Mouse (Mus musculus): ENCODE measurements around the gene Tbc1d4. TPM values are rescaled to one million over a fixed set of nuclear protein-coding genes. Genes with fewer than 3 reads are reported as not detected.

The Tbc1d4 gene
- polyA plus RNA-seq, 1 experiment from 2014 or later: 13.0 TPM

DNA sequence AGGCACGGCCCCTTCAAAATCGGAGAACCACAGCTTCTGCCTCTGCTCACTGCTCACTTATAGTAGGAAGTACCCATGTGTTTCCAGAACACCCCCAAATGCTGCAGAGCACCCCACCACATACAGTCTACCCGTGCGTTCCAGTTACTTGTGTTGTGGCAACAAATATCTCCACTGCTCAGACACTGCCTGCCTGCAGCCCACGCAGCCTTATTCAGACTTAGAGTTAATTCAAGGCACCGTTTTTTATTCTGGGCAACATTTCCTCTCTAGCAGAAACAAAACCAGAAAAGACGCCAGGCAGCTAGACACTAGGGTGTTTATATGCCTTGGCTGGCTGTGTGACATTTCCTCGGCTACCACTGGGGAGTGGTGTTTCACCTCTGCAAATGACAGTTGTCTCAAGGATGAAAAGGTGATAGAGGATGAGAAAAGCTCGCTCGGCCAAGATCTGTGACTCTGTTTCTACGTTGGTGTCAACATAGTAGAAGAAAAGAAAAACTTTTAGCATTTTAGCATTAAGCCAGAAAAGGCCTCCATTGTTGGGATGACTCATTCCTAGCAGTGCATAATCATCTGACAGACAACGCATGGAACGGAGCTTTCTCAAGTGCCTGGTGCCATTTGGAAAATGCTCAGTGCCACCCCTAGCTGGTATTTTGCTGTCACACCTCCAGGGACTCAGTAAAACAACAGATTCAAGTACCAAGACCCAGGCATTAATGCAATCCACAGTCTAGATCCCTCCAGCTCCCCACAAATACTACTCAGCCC, 98.3 kb downstream of the Tbc1d4 start:
- no peak overlapping the region for H3K27ac ChIP-seq (ENCODE audit: low read depth)
- DNase-seq: peak; percentile 45
- H3K9ac ChIP-seq: no peak overlapping the region
- 63% methylated on average over 13 of the region's 13 CpGs for WGBS
- H3K4me3 ChIP-seq (ENCODE audit: low read depth, low read length): no peak overlapping the region
- no peaks in the 10 kb centered on the region for H3K27me3 ChIP-seq (ENCODE audit: insufficient read depth, low read length)
- H3K36me3 ChIP-seq (ENCODE audit: insufficient read depth): no peaks in the 10 kb centered on the region
- ATAC-seq (ENCODE audit: insufficient read depth): peak; percentile 32; the same call in 1 of the 2 replicates
- no peaks in the 10 kb centered on the region for H3K9me3 ChIP-seq (ENCODE audit: low read depth, low read length)
- H3K4me1 ChIP-seq (ENCODE audit: insufficient read depth): no peaks in the 10 kb centered on the region
- peak; percentile 12; the same call in 1 of the 2 replicates for TF ChIP-seq CTCF (IDR thresholded peaks at IDR 0.05; ENCODE audit: low read depth)
- no peak overlapping the region for H3K4me2 ChIP-seq

DNA sequence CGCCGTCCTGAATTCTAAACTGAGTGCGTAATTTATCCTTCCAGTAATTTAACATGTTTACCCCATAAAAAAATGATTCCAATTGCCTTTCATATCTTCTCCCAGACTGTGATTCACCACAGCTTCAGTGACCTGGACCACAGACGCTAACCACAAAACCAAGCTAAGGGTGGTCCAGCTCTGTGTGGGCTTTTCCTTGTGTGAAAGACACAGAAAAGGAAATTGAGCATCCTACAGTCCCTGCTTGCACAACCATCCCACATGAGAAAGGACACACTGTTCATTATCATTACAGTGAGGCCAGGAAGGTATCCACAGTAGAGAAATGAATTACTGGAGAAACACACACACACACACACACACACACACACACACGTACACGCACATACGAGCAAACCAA, 99.2 kb downstream of the Tbc1d4 start:
- Histone ChIP-seq H3K9ac (no peak overlapping the region), H3K9me3 (ENCODE audit: low read depth, low read length) (no peaks in the 10 kb centered on the region), H3K4me1 (ENCODE audit: insufficient read depth) (no peaks in the 10 kb centered on the region), H3K27ac (ENCODE audit: low read depth) (no peak overlapping the region), H3K4me2 (no peak overlapping the region), H3K27me3 (ENCODE audit: insufficient read depth, low read length) (no peaks in the 10 kb centered on the region), H3K4me3 (ENCODE audit: low read depth, low read length) (no peak overlapping the region), H3K36me3 (ENCODE audit: insufficient read depth) (no peaks in the 10 kb centered on the region)
- no peak for TF ChIP-seq CTCF (IDR thresholded peaks at IDR 0.05; ENCODE audit: low read depth)
- WGBS: 85% methylated on average over 7 of the region's 7 CpGs
- ATAC-seq (ENCODE audit: insufficient read depth) (no peak), DNase-seq (no peak)

DNA sequence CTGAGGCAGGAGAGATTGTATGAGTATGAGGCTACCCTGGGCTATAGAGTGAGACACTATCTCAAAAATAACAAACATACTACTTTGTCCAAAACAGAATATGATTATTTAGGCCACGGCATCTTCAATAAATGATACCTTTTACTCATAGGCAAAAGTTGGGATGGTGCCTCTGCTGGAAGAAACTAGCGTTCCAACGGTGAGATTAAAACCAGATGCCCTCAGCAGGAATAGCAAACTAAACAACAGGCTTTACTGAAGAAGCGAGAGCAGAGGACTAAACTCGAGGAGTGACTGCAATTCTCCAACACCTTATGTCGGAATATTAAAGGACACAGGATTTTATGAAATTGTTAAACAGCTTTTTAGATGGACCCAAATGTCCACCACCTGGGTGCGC, 101.0 kb downstream of the Tbc1d4 start:
- H3K4me3 ChIP-seq (ENCODE audit: low read depth, low read length): no peak overlapping the region
- no peaks in the 10 kb centered on the region for H3K27me3 ChIP-seq (ENCODE audit: insufficient read depth, low read length)
- no peak for DNase-seq

DNA sequence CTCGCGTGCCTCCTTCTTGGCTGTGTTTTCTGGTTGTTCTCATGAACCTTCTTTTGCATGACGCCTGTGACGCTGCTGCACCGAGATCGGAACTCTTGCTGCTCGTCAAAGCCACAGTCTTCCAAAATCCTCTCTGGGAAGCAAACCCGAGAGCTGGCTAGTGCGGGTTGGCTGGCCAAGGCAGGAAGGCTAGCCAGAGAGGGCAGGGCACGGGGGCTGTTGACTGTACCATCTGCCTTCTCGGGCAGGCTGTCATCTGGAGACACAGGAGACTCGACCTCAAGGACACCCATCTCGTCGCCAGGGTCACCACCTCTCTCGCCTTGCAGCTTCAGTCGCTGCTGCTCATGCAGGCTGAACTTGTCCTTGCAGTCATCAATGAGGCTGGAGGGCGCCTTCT, 101.8 kb downstream of the Tbc1d4 start:
- 76% methylated on average over 17 of the region's 17 CpGs for WGBS
- no peak for ATAC-seq (ENCODE audit: insufficient read depth)
- no peaks in the 10 kb centered on the region for H3K9me3 ChIP-seq (ENCODE audit: low read depth, low read length)
- H3K9ac ChIP-seq: no peak overlapping the region
- no peaks in the 10 kb centered on the region for H3K36me3 ChIP-seq (ENCODE audit: insufficient read depth)
- H3K4me2 ChIP-seq: no peak overlapping the region
- H3K27ac ChIP-seq (ENCODE audit: low read depth): no peak overlapping the region
- DNase-seq: no peak
- H3K27me3 ChIP-seq (ENCODE audit: insufficient read depth, low read length): no peaks in the 10 kb centered on the region
- no peak for TF ChIP-seq CTCF (IDR thresholded peaks at IDR 0.05; ENCODE audit: low read depth)
- no peak overlapping the region for H3K4me3 ChIP-seq (ENCODE audit: low read depth, low read length)
- H3K4me1 ChIP-seq (ENCODE audit: insufficient read depth): no peaks in the 10 kb centered on the region

More for the DNA sequence above, 101.0 kb downstream of the Tbc1d4 start:
- no peaks in the 10 kb centered on the region for H3K4me1 ChIP-seq (ENCODE audit: insufficient read depth)
- TF ChIP-seq CTCF (IDR thresholded peaks at IDR 0.05; ENCODE audit: low read depth): no peak
- ATAC-seq (ENCODE audit: insufficient read depth): no peak
- 70% methylated on average over 7 of the region's 7 CpGs for WGBS
- H3K9ac ChIP-seq: no peak overlapping the region
- no peaks in the 10 kb centered on the region for H3K36me3 ChIP-seq (ENCODE audit: insufficient read depth)
- no peak overlapping the region for H3K27ac ChIP-seq (ENCODE audit: low read depth)
- no peak overlapping the region for H3K4me2 ChIP-seq
- no peaks in the 10 kb centered on the region for H3K9me3 ChIP-seq (ENCODE audit: low read depth, low read length)

DNA sequence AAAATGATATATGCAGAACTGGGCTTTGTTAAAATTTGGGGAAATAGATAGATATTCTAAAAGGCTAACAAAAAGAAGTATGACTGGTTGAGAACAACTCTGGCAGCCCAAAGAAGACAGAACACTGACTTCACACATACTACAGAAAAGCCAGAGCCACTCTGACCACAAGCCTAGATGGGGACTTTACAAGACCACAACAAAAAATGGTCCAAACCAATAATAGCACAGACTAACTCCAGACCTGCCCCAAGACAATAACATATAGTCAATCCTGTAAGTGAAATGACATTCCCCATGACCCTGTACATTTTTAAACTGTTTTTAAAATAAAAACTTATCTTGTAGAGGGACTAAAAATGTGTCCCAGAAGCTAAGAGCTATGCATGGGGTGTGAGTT, 103.2 kb downstream of the Tbc1d4 start:
- no peak overlapping the region for H3K27ac ChIP-seq (ENCODE audit: low read depth)
- ATAC-seq (ENCODE audit: insufficient read depth): no peak
- no peaks in the 10 kb centered on the region for H3K9me3 ChIP-seq (ENCODE audit: low read depth, low read length)
- H3K4me2 ChIP-seq: no peak overlapping the region
- no peak overlapping the region for H3K4me3 ChIP-seq (ENCODE audit: low read depth, low read length)
- no peaks in the 10 kb centered on the region for H3K27me3 ChIP-seq (ENCODE audit: insufficient read depth, low read length)
- no peaks in the 10 kb centered on the region for H3K4me1 ChIP-seq (ENCODE audit: insufficient read depth)
- TF ChIP-seq CTCF (IDR thresholded peaks at IDR 0.05; ENCODE audit: low read depth): no peak
- no peaks in the 10 kb centered on the region for H3K36me3 ChIP-seq (ENCODE audit: insufficient read depth)
- H3K9ac ChIP-seq: no peak overlapping the region
- DNase-seq: no peak

DNA sequence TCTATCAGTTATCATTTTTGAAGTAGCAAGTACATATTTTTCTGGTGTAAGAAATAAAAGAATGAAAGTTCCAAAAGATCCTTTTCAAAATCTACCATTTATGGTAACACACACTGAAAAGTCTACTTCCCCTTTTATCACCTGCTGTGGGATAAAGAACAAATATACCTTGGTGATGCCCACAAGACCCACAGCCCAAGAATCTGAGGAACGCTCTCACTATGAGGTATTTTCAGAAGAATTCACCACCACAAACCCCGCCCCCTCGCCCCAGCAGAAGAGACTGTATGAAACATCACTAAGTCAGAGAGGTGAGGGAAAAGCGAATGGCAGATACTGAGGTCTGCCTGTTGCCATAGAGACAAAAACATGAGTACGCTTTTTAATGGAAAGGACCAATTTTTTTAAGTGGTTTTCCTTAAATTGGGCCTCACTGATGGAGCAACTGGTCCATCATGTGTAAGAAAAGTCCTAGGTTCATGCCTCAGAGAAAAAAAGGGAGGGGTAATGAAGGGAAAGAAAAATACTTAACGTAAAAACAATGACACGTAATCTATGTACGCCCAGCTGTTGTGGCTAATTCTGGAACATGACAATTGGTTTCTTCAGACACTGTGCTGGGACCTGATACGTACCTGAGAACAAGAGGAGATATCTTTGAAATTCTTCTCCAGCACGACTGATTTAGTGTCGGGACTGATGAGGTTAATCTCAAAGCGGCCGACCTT, 104.4 kb downstream of the Tbc1d4 start:
- Histone ChIP-seq H3K4me3 (ENCODE audit: low read depth, low read length) (no peak overlapping the region), H3K4me1 (ENCODE audit: insufficient read depth) (no peaks in the 10 kb centered on the region), H3K27ac (ENCODE audit: low read depth) (no peak overlapping the region), H3K9me3 (ENCODE audit: low read depth, low read length) (no peaks in the 10 kb centered on the region), H3K9ac (no peak overlapping the region), H3K36me3 (ENCODE audit: insufficient read depth) (no peaks in the 10 kb centered on the region), H3K27me3 (ENCODE audit: insufficient read depth, low read length) (no peaks in the 10 kb centered on the region), H3K4me2 (no peak overlapping the region)
- TF ChIP-seq CTCF (IDR thresholded peaks at IDR 0.05; ENCODE audit: low read depth): no peak
- WGBS: 83% methylated on average over 13 of the region's 13 CpGs
- ATAC-seq (ENCODE audit: insufficient read depth) (no peak), DNase-seq (no peak)

DNA sequence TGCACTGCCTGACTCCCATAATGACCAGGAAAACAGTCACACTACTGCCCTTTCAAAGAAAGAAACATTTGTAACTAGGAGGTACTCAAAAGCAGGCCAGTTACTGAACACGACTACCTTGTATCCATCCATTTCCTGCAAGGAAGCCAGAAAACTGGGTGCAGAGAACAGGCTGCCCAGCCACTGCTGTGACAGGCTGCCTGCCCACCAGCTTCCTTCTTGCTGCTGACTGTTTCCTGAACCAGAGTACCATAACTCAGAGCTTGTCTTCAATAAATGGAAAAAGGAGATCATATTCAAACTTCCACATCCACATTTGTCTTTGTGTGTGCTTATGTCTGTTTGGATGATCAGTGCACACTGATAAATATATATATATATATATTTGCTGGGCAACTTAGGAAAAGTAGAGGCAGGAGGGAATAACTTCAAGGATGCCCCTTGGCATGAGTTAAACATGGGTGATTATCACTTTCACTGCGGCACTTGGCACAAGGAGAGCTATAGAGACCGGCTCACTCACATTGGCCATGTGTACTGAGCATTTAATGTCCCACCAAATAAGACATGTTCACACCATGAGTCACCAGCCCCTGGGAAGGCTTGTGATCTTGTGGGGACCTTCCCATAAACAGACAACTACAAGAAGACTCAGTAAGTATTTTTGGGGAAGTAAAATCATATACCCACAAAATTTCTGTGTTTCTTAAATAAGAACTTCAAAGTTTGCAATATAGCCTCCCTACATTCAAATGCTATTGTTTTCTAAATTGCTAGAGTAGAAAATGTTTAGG, 105.6 kb downstream of the Tbc1d4 start:
- Histone ChIP-seq H3K4me1 (ENCODE audit: insufficient read depth) (no peaks in the 10 kb centered on the region), H3K9ac (no peak overlapping the region), H3K4me2 (no peak overlapping the region), H3K9me3 (ENCODE audit: low read depth, low read length) (no peaks in the 10 kb centered on the region), H3K4me3 (ENCODE audit: low read depth, low read length) (no peak overlapping the region), H3K36me3 (ENCODE audit: insufficient read depth) (no peaks in the 10 kb centered on the region), H3K27me3 (ENCODE audit: insufficient read depth, low read length) (no peaks in the 10 kb centered on the region), H3K27ac (ENCODE audit: low read depth) (no peak overlapping the region)
- DNase-seq: no peak
- no peak for ATAC-seq (ENCODE audit: insufficient read depth)
- 75% methylated on average over 3 of the region's 3 CpGs for WGBS
- no peak for TF ChIP-seq CTCF (IDR thresholded peaks at IDR 0.05; ENCODE audit: low read depth)
